Mouse (Mus musculus) hindbrain, embryonic 10.5 days (tissue): Measurements from ENCODE around the gene Gins2. TPM values are rescaled to one million over a fixed set of nuclear protein-coding genes. Genes with fewer than 3 reads are reported as not detected.

Source experiments
- polyA plus RNA-seq: library from polyadenylated mRNA; unstranded; fragments of >200 nt; fragmentation: Nextera tagmentation; extraction: Ambion mirVana; gene quantifications from 2 replicates; pipeline ENCODE4 v1.2.1, GENCODE M21; 2016

Gins2 gene
- polyA plus RNA-seq, 1 experiment from 2014 or later = 138 TPM

Other genes starting within 250 kb of the Gins2 start
- 2.8 and 4.7 TPM in 2 replicates for gene 1190005I06Rik, start 58.3 kb upstream of the Gins2 start, polyA plus RNA-seq
- gene Gm27021, start 78.8 kb upstream of the Gins2 start, polyA plus RNA-seq = 3.2 and 4.0 TPM in 2 replicates
- 921 and 1,059 TPM in 2 replicates for gene Cox4i1, start 78.9 kb upstream of the Gins2 start, polyA plus RNA-seq
- 312 and 362 TPM in 2 replicates for gene Emc8, start 79.3 kb upstream of the Gins2 start, polyA plus RNA-seq
- gene Irf8, start 147.1 kb upstream of the Gins2 start, polyA plus RNA-seq = 5.4 and 6.3 TPM in 2 replicates